Mouse (Mus musculus) testis, adult 2 months (tissue): ENCODE measurements at regions not wholly inside any gene's neighbourhood (a gene's known extent, or its start where the extent isn't known, plus 50 kb on each side); places are given as distances from the start of the nearest gene placed in this dataset.

Source experiments
- CTCF ChIP-seq: fragments of 200-500 bp; IDR thresholded peaks from 2 replicates; pipeline ENCODE4 v1.5.1; 2012; ENCODE audit warnings: low read depth, mild to moderate bottlenecking, inconsistent platforms, low read length, moderate library complexity; ENCODE audit not compliant: control insufficient read depth, insufficient read depth, insufficient replicate concordance
- POLR2A ChIP-seq: fragments of 200-500 bp; IDR thresholded peaks from 2 replicates; pipeline ENCODE4 v1.6.1; 2012; ENCODE audit warnings: low read depth, mild to moderate bottlenecking, inconsistent platforms, low read length, moderate library complexity; ENCODE audit not compliant: control insufficient read depth

DNA sequence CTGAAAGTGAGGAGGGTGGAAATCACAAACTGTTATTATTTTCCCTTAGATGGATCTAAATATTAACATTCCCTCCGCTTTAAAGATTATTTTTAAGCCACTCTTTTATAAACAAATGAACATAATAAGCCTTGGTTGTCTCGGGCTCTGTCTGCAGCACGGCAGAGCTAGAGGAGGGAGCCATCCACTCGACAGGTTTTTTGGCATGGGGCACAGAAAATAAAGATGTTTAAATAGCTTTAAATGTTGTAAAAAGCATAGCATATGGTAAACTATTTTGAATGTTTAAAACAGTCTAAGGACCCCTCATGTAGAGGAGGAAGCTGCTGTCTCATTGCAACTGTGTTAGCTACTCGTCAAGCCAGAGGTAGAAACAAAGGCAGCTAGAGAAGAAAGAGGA is 338.4 kb downstream of the Kcnrg start:
- no peak for TF ChIP-seq POLR2A
- TF ChIP-seq CTCF, result no peak
